Mouse (Mus musculus) hindbrain, postnatal 0 days (tissue): ENCODE data around the gene Ccr7. TPM values are rescaled to one million over a fixed set of nuclear protein-coding genes. Genes with fewer than 3 reads are reported as not detected.

Experiments used
- ATAC-seq: fragments of 200-750 bp; cut with Nextera tagmentation; 2 replicates; pipeline ENCODE4 v1.8.0; 2017; ENCODE audit warnings: mild to moderate bottlenecking, moderate TSS enrichment, moderate library complexity
- DNase-seq: peaks from one replicate; pipeline ENCODE4 v3.0.0-alpha.2; 2015; ENCODE audit warnings: low spot score
- H3K27ac ChIP-seq: fragments of 300-500 bp; sonication (generic); 2 replicates; pipeline ENCODE4 v1.5.1; 2014; ENCODE audit warnings: mild to moderate bottlenecking
- H3K27me3 ChIP-seq: fragments of 300-500 bp; sonication (generic); 2 replicates; pipeline ENCODE4 v1.6.1; 2014; ENCODE audit warnings: low read length, mixed read lengths; ENCODE audit not compliant: insufficient read depth
- H3K36me3 ChIP-seq: fragments of 300-500 bp; sonication (generic); 2 replicates; pipeline ENCODE4 v1.6.1; 2014; ENCODE audit warnings: low read length, mixed read lengths; ENCODE audit not compliant: insufficient read depth
- H3K4me1 ChIP-seq: fragments of 300-500 bp; sonication (generic); 2 replicates; pipeline ENCODE4 v1.6.1; 2014; ENCODE audit warnings: antibody characterized with exemption, low read length, mixed read lengths; ENCODE audit not compliant: insufficient read depth
- H3K4me2 ChIP-seq: fragments of 300-500 bp; sonication (generic); 2 replicates; pipeline ENCODE4 v1.6.1; 2014; ENCODE audit warnings: low read depth, mild to moderate bottlenecking, low read length, moderate library complexity, mixed read lengths
- H3K4me3 ChIP-seq: fragments of 300-500 bp; sonication (generic); 2 replicates; pipeline ENCODE4 v1.5.1; 2014; ENCODE audit warnings: low read length
- H3K9ac ChIP-seq: fragments of 300-500 bp; sonication (generic); replicated peaks from 2 replicates; pipeline ENCODE4 v1.6.1; 2014; ENCODE audit warnings: mild to moderate bottlenecking, low read length, moderate library complexity, mixed read lengths
- H3K9me3 ChIP-seq: fragments of 300-500 bp; sonication (generic); 2 replicates; pipeline ENCODE4 v1.6.1; 2016; ENCODE audit warnings: low read length, mixed read lengths
- CTCF ChIP-seq: IDR thresholded peaks from 2 replicates; pipeline ENCODE4 v1.5.1; 2016; ENCODE audit warnings: antibody characterized with exemption, control low read depth, low read depth
- WGBS: fragments of 180-500 bp; shearing (Covaris S2); extraction: QIAGEN DNeasy Blood & Tissue Kit; methylation state at CpG from one replicate; pipeline ENCODE4 v1.1.7; 2014; 5-methylcytosine and 5-hydroxymethylcytosine counted together
- polyA plus RNA-seq: library from polyadenylated mRNA; unstranded; fragments of >200 nt; fragmentation: Nextera tagmentation; extraction: Ambion mirVana; gene quantifications from 2 replicates; pipeline ENCODE4 v1.2.1, GENCODE M21; 2015
- total RNA-seq: library from RNA; depleted of rRNA; stranded (reverse); fragments of >200 nt; gene quantifications from 2 replicates; pipeline ENCODE4 v1.2.3, GENCODE M21; 2014

Gene Ccr7
- total and polyA plus RNA-seq, 2 experiments from 2014 or later = not detected

GRCm38 (mm10) chr11:99167576-99167975, 12.7 kb upstream of the Ccr7 start:
- H3K4me2 ChIP-seq = no peak overlapping the region
- ATAC-seq = no peak
- TF ChIP-seq CTCF = no peak
- no peaks in the 10 kb centered on the region for H3K4me1 ChIP-seq
- H3K27ac ChIP-seq = no peak overlapping the region
- H3K9me3 ChIP-seq = no peaks in the 10 kb centered on the region
- no peak overlapping the region for H3K4me3 ChIP-seq
- H3K27me3 ChIP-seq = no peaks in the 10 kb centered on the region
- H3K36me3 ChIP-seq = no peaks in the 10 kb centered on the region
- DNase-seq = no peak
- WGBS = 91% methylated on average over 7 of the region's 7 CpGs
- H3K9ac ChIP-seq = no peak overlapping the region

DNA sequence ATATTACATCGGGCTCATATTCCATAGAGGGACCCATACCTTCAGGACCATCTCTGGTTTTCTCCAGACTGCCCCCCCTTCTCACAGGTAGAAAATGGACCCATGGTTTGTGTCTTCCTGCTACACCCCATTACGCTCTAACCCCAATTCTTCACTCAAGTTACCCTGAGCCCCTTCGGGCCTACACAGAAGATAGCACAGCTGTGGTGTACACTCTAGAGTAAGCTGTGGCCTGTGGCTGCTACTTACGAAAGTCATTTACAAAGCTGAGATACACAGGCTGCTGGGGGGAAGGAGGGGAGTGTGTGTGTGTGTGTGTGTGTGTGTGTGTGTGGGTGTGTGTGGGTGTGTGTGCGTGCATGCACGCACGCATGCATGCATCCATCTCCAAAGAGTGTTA, 11.4 kb upstream of the Ccr7 start:
- ATAC-seq = no peak
- no peaks in the 10 kb centered on the region for H3K9me3 ChIP-seq
- H3K36me3 ChIP-seq = no peaks in the 10 kb centered on the region
- no peaks in the 10 kb centered on the region for H3K4me1 ChIP-seq
- no peak overlapping the region for H3K9ac ChIP-seq
- no peak overlapping the region for H3K4me3 ChIP-seq
- TF ChIP-seq CTCF = no peak
- no peak overlapping the region for H3K4me2 ChIP-seq
- no peak for DNase-seq
- H3K27me3 ChIP-seq = no peaks in the 10 kb centered on the region
- WGBS = 93% methylated on average over 7 of the region's 7 CpGs
- H3K27ac ChIP-seq = no peak overlapping the region

DNA sequence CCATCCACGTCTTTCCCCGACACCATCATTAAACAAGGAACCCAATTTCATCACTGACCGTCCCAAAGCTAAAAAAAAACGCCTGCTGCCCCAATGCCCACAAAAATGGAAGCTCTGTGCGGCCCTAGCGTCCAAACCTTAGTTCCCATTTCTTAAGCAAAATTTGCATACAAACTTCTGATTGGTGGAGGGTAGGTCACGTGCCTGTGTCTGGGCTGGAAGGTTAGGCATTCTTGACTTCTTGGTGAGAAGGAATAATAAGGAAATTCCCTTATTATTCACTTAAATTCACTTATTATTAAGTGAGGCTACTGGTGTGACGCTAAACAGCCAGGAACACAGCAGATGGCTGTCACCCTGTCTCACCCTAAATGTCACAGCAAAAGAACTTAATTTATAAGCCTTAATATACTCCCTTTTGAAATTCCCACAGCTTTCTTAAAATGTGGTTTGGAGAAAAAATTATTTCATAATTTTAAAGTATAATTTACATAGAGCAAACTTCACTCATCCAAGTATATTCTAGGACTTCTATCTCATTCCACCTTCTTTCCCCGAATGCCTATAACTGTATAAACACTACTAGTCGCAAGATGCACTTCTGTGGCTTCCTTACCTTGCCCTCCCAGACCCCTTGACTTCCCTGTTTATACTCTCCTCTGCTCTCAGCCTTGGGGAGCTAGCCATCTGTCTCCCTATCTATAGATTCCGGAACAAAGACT, 10.3 kb upstream of the Ccr7 start:
- Histone ChIP-seq H3K4me1 (no peaks in the 10 kb centered on the region), H3K27ac (no peak overlapping the region), H3K4me2 (no peak overlapping the region), H3K9ac (no peak overlapping the region), H3K36me3 (no peaks in the 10 kb centered on the region), H3K9me3 (no peaks in the 10 kb centered on the region), H3K27me3 (no peaks in the 10 kb centered on the region), H3K4me3 (no peak overlapping the region)
- no peak for ATAC-seq
- no peak for DNase-seq
- no peak for TF ChIP-seq CTCF
- WGBS = 76% methylated on average over 11 of the region's 11 CpGs

DNA sequence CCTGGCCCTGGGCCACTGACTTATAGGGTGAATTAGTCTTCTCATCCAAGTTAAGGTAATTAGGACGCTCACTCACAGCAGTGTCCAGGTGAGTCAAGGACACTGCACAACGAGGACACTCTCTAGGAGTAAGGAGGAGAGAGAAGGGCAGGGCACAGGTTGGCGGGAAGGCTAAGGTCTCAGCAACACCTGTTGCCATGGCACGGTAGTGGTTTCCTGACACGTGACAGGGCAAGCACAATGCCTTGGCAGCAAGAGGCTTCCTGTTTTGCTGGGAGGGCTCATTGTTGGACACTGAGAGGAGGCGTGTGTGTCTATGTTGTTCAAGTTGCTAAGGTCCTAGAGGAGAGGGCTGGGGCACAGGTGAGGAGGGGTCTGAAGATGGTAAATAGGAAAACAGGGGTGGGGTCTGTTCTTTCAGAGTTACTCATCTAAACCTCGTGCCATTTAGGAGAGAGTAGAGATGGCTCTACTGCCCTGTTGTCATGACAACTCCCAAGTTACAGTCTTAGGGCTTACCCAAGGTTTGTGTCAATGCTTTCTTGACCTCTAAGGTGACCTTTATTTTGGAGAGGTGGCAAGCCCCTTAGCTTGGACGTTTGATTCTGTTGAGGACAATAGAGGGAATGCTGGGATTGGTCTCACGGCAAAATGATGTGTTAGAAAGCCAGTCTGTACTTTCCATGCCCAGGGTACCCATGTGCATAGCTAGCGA, 8.3 kb upstream of the Ccr7 start:
- Histone ChIP-seq H3K4me1 (no peaks in the 10 kb centered on the region), H3K27me3 (no peaks in the 10 kb centered on the region), H3K4me3 (no peak overlapping the region), H3K9me3 (no peaks in the 10 kb centered on the region), H3K9ac (no peak overlapping the region), H3K4me2 (no peak overlapping the region), H3K36me3 (no peaks in the 10 kb centered on the region), H3K27ac (no peak overlapping the region)
- DNase-seq (no peak), ATAC-seq (no peak)
- WGBS = 68% methylated on average over 10 of the region's 10 CpGs
- no peak for TF ChIP-seq CTCF

GRCm38 (mm10) chr11:99161648-99162047, 6.8 kb upstream of the Ccr7 start:
- Histone ChIP-seq H3K9me3 (no peaks in the 10 kb centered on the region), H3K9ac (no peak overlapping the region), H3K27me3 (no peaks in the 10 kb centered on the region), H3K4me2 (no peak overlapping the region), H3K27ac (no peak overlapping the region), H3K4me1 (no peaks in the 10 kb centered on the region), H3K36me3 (no peaks in the 10 kb centered on the region), H3K4me3 (no peak overlapping the region)
- 55% methylated on average over 5 of the region's 5 CpGs for WGBS
- no peak for TF ChIP-seq CTCF
- ATAC-seq (no peak), DNase-seq (no peak)

DNA sequence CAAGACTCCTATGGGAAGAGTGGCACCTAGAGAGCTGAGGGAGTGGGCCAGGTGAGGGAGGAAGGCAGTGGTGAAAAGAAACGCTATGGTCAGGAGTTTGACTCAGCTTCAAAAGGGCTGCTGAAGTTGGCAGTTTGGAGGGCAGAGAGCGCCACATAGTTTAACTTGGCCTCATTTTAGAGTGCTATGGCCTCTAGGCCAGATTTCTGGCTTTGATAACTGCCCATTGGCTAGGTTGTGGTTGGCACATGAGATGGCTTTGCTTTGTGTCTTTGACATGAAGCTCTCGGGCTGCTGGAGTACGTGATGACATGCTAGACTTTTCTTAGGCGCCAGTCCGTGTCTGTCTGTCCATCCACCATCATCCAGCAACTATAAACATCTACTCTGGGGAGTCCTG, 5.4 kb upstream of the Ccr7 start:
- Histone ChIP-seq H3K27ac (no peak overlapping the region), H3K9ac (no peak overlapping the region), H3K27me3 (no peaks in the 10 kb centered on the region), H3K4me2 (no peak overlapping the region), H3K4me1 (no peaks in the 10 kb centered on the region), H3K36me3 (no peaks in the 10 kb centered on the region), H3K4me3 (no peak overlapping the region), H3K9me3 (no peaks in the 10 kb centered on the region)
- TF ChIP-seq CTCF = no peak
- ATAC-seq = no peak
- WGBS = 88% methylated on average over 6 of the region's 6 CpGs
- DNase-seq = no peak

DNA sequence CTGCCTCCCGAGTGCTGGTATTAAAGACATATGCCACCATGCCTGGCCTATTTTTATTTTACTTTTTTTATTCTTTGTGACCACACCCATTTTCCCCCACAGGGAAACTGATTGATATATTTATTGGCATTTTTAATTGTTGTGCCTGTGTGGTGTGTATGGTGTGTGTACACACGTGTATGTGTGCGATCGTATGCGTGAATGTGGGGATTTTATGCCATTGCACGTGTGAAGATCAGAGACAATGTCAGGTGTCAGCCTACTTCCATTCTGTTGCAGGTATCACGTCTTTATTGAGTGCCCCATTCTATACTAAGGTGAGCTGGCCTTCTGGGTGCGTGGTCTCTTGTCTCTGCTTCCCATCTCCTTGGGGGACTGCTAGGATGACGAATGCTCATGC, 940 bp upstream of the Ccr7 start:
- no peak for DNase-seq
- H3K9ac ChIP-seq = no peak overlapping the region
- WGBS = 87% methylated on average over 9 of the region's 9 CpGs
- H3K4me3 ChIP-seq = no peak overlapping the region
- no peaks in the 10 kb centered on the region for H3K36me3 ChIP-seq
- H3K9me3 ChIP-seq = no peaks in the 10 kb centered on the region
- H3K4me1 ChIP-seq = no peaks in the 10 kb centered on the region
- no peak for ATAC-seq
- H3K27ac ChIP-seq = no peak overlapping the region
- TF ChIP-seq CTCF = no peak
- H3K27me3 ChIP-seq = no peaks in the 10 kb centered on the region
- H3K4me2 ChIP-seq = no peak overlapping the region
